Mouse (Mus musculus): ENCODE data around the gene Cobll1. TPM values are rescaled to one million over a fixed set of nuclear protein-coding genes. Genes with fewer than 3 reads are reported as not detected.

Cobll1 gene
- polyA plus RNA-seq, 1 experiment from 2014 or later, result 3.5 TPM

DNA sequence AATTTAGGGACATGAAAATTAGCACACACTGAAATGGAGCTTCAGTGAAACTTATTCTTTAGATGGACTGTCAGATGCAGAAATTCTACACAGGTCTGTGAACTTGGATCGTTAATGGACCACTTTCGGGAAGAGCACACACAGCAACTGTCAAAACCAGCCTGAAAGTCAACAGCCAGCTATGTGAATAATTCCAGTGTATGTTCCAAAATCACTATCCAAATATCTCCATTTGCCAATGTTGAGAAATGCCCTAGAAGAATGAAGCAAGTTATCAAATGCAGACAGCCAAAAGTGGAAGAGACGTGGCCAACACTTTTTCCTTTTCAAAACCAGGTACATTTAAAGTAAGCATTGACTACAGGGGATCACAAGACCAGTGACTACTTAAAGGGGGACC, 118.2 kb downstream of the Cobll1 start:
- H3K4me3 ChIP-seq, result no peak overlapping the region
- no peak for ATAC-seq (ENCODE audit: low FRiP score)
- no peak overlapping the region for H3K27ac ChIP-seq
- no peaks in the 10 kb centered on the region for H3K36me3 ChIP-seq
- no peak overlapping the region for H3K4me2 ChIP-seq (replicated peaks)
- WGBS, result 78% methylated on average over 3 of the region's 3 CpGs
- no peaks in the 10 kb centered on the region for H3K27me3 ChIP-seq
- H3K9me3 ChIP-seq (replicated peaks), result no peaks in the 10 kb centered on the region
- no peaks in the 10 kb centered on the region for H3K4me1 ChIP-seq
- no peak overlapping the region for H3K9ac ChIP-seq

DNA sequence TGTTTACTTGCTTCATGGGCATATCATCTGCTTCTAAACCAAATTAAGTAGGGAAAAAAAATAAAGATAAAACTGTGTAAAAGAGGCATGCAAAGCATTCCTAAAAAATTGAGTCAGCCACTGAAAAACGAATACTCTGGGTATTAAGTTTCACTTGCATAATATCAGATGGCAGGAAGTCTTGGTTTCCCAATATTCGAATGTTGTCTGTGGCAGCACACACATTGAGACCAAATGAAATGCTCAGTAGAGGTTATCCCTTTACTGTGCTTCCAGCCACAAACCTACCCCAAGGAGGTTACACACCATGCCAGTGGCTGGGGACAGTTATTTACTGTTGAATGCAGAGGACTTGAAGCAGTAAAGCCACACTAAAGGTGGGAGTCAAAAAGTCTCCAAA, 119.1 kb downstream of the Cobll1 start:
- no peak overlapping the region for H3K9ac ChIP-seq
- ATAC-seq (ENCODE audit: low FRiP score), result no peak
- no peak overlapping the region for H3K4me2 ChIP-seq (replicated peaks)
- no peaks in the 10 kb centered on the region for H3K9me3 ChIP-seq (replicated peaks)
- no peak overlapping the region for H3K4me3 ChIP-seq
- H3K36me3 ChIP-seq, result no peaks in the 10 kb centered on the region
- no peaks in the 10 kb centered on the region for H3K27me3 ChIP-seq
- 65% methylated on average over 2 of the region's 2 CpGs for WGBS
- H3K4me1 ChIP-seq, result no peaks in the 10 kb centered on the region
- H3K27ac ChIP-seq, result no peak overlapping the region

DNA sequence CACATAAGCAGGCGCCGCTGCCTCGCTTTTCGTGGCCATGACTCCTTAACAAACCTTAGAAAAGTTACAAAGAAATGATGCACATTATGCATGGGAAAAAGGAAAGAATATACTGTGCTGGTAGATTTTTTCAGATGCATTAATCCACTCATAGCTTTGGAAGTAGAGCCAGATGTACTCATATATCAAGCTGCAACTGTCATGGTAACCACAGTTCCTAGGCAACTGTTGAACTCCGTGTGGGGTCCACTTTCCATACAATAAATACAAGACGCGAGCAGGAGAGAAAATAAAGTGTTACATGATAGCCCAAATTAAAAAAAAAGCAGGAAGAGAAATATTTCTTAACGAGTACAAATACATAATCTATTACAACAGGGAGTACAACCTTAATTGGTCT, 119.5 kb downstream of the Cobll1 start:
- no peaks in the 10 kb centered on the region for H3K27me3 ChIP-seq
- no peak overlapping the region for H3K4me3 ChIP-seq
- no peak overlapping the region for H3K27ac ChIP-seq
- no peaks in the 10 kb centered on the region for H3K9me3 ChIP-seq (replicated peaks)
- H3K4me2 ChIP-seq (replicated peaks), result no peak overlapping the region
- ATAC-seq (ENCODE audit: low FRiP score), result no peak
- H3K36me3 ChIP-seq, result no peaks in the 10 kb centered on the region
- WGBS, result 73% methylated on average over 8 of the region's 8 CpGs
- H3K9ac ChIP-seq, result no peak overlapping the region
- no peaks in the 10 kb centered on the region for H3K4me1 ChIP-seq

DNA sequence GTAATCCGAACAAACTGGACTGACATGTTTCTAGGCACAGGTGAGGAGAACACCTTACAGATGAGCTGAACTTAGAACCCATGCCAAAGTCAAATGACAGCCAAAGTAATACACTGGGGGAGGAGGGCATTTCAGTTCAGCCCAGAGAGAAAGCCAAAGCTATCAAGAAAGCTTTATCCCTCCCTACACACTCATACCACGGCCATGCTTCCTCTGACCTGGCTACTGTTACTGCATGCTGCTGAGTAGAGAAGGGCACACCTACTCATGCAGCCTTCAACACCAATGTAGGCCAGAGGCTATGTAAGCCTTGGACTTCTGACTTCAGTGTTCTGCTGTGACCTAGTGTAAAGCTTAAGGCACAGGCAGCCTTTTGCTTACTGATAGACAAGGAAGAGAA, 120.1 kb downstream of the Cobll1 start:
- no peaks in the 10 kb centered on the region for H3K4me1 ChIP-seq
- no peak for ATAC-seq (ENCODE audit: low FRiP score)
- no peak overlapping the region for H3K4me3 ChIP-seq
- H3K9me3 ChIP-seq (replicated peaks), result no peaks in the 10 kb centered on the region
- H3K27ac ChIP-seq, result no peak overlapping the region
- WGBS, result 88% methylated on average over 2 of the region's 2 CpGs
- H3K4me2 ChIP-seq (replicated peaks), result no peak overlapping the region
- no peaks in the 10 kb centered on the region for H3K36me3 ChIP-seq
- no peak overlapping the region for H3K9ac ChIP-seq
- no peaks in the 10 kb centered on the region for H3K27me3 ChIP-seq

DNA sequence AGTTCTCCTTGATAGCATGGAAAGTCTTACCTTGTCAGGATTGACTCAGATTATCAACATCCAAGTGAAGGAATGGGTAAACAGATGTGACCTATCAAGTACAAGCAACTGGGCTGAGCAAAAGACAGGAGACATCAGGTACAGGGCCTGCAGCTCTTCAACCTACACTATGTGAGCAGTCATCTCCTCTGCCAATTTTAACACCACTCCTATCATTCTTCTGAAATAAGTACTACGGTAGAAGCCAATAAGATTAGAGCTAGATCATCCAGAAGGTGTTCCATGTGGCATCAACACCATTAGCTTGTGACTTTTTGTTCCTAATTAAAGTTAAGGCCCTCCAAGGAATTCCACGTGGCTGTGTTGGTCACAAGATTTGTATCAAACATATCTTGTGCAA, 121.3 kb downstream of the Cobll1 start:
- no peak overlapping the region for H3K4me3 ChIP-seq
- H3K36me3 ChIP-seq, result no peaks in the 10 kb centered on the region
- no peak overlapping the region for H3K27ac ChIP-seq
- no peak overlapping the region for H3K9ac ChIP-seq
- no peaks in the 10 kb centered on the region for H3K27me3 ChIP-seq
- no peak for ATAC-seq (ENCODE audit: low FRiP score)
- H3K4me1 ChIP-seq, result no peaks in the 10 kb centered on the region
- WGBS, result 88% methylated on average over 2 of the region's 2 CpGs
- H3K4me2 ChIP-seq (replicated peaks), result no peak overlapping the region
- no peaks in the 10 kb centered on the region for H3K9me3 ChIP-seq (replicated peaks)

DNA sequence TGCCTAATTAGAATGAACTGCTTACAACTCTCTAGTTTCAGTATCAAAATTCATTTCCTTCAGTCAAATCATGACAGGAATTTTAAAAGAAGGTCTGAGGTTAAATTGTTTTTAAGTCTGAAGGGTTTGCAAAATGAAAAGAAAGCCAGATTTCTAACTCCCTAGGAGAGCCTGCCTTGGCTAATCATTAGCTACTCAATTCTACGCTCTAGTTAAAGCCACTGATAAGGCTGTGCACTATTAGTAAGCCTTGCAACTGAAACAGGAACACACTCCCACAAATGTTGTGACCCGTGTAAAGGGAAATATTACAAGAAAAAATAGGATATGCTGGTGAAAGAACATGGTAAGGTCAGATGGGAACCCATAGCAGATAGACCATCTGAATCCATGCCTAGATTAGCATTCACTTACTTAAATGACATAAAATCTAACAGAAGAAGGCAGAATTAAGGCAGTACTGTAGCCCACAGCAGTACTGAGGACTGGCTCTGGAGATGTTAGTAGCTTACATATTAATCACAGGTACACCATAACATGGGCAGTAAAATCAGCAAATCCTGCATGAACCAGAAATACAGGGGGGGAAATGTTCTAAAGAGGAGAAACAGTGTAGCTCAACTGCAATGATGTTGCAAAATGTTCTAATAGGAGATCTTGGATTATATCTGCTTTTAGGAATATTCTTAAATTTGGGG, 122.6 kb downstream of the Cobll1 start:
- Histone ChIP-seq H3K4me3 (no peak overlapping the region), H3K4me2 (replicated peaks) (no peak overlapping the region), H3K9ac (no peak overlapping the region), H3K27ac (no peak overlapping the region), H3K27me3 (no peaks in the 10 kb centered on the region), H3K9me3 (replicated peaks) (no peaks in the 10 kb centered on the region), H3K36me3 (no peaks in the 10 kb centered on the region), H3K4me1 (no peaks in the 10 kb centered on the region)
- WGBS, result 67% methylated on average over 2 of the region's 2 CpGs
- ATAC-seq (ENCODE audit: low FRiP score), result no peak

DNA sequence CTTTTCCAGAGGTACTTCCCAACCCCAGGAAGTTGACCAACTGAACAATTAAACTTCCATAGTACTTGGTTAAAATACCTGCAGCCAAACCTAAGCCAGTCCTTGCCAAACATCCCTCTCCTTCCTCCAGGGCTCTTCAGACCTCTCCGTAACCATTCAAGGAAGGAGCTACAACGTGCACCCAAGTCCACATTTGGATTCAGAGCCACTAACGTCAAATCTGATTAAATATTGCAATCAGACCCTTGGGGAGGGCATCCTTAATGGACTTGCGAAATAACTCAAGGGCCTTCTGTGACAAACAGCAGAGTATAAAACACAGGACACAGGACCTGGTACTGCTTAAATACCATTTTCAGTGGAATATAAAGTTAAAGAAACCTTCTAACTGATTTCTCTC, 126.0 kb downstream of the Cobll1 start:
- no peaks in the 10 kb centered on the region for H3K4me1 ChIP-seq
- H3K27ac ChIP-seq, result no peak overlapping the region
- H3K9ac ChIP-seq, result no peak overlapping the region
- no peak overlapping the region for H3K4me2 ChIP-seq (replicated peaks)
- no peaks in the 10 kb centered on the region for H3K36me3 ChIP-seq
- H3K9me3 ChIP-seq (replicated peaks), result no peaks in the 10 kb centered on the region
- H3K27me3 ChIP-seq, result no peaks in the 10 kb centered on the region
- no peak for ATAC-seq (ENCODE audit: low FRiP score)
- WGBS, result 78% methylated on average over 4 of the region's 4 CpGs
- H3K4me3 ChIP-seq, result no peak overlapping the region

DNA sequence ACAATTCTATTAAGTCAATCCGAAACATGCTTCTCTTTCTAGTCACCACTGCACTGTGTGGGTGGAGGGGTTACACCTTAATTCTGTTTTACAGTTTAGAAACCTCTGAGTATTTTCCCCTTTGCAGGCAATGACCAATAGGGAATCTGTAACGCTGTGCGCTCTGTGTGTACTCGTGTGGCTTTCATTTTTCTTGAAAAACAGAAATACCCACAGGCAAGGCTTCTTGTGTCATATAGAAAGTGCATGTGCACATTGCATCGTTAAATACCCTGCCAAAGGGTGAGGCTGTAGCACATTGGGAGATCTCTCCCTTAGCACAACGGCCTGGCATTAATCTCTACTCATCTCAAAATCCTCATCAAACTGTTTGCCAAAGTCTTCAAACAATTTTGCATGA, 134.6 kb downstream of the Cobll1 start:
- H3K27me3 ChIP-seq, result no peaks in the 10 kb centered on the region
- H3K9ac ChIP-seq, result no peak overlapping the region
- ATAC-seq (ENCODE audit: low FRiP score), result no peak
- no peaks in the 10 kb centered on the region for H3K4me1 ChIP-seq
- no peaks in the 10 kb centered on the region for H3K36me3 ChIP-seq
- H3K27ac ChIP-seq, result no peak overlapping the region
- WGBS, result 91% methylated on average over 6 of the region's 6 CpGs
- H3K9me3 ChIP-seq (replicated peaks), result no peaks in the 10 kb centered on the region
- H3K4me2 ChIP-seq (replicated peaks), result no peak overlapping the region
- H3K4me3 ChIP-seq, result no peak overlapping the region

DNA sequence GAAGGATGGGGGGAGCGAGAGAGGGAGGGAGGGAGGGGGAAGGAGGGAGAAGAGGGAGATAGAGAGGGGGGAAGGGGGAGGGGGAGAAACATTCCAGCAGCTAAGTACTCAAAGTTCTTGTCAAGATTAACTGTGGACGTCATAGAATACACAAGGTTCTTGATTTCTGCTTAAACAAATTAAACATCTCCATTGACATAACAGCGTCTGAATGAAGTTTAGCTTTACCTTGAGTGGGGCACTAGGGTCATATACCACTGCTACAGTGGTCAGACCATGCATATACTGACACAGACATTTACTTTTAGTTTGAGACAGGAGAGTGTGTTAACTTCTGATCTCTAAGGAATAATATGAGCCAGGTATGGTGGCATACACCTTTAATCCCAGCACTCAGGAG, 135.4 kb downstream of the Cobll1 start:
- Histone ChIP-seq H3K9ac (no peak overlapping the region), H3K27me3 (no peaks in the 10 kb centered on the region), H3K27ac (no peak overlapping the region), H3K4me3 (no peak overlapping the region), H3K4me1 (no peaks in the 10 kb centered on the region), H3K9me3 (replicated peaks) (no peaks in the 10 kb centered on the region), H3K36me3 (no peaks in the 10 kb centered on the region), H3K4me2 (replicated peaks) (no peak overlapping the region)
- 83% methylated on average over 2 of the region's 3 CpGs for WGBS
- ATAC-seq (ENCODE audit: low FRiP score), result no peak

DNA sequence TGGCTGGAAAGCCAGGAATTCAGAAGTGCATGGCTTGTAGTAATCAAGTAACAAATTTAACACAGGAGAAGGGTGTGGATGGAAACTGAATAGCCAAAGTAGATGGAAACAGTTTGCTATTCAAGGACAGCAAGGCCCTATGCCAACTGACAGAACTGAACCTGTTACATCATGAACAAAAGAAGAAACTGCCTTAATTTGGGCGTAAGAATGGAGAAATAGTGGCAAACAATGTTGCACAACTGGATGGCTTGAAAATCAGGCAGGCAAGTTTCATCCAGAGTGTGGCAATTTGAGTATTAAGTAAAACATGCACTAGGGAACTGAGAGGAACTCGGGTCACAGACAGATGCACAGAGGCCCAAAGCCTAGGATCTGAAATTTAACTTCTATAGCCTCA, 137.8 kb downstream of the Cobll1 start:
- no peak overlapping the region for H3K27ac ChIP-seq
- no peaks in the 10 kb centered on the region for H3K27me3 ChIP-seq
- H3K36me3 ChIP-seq, result no peaks in the 10 kb centered on the region
- H3K9me3 ChIP-seq (replicated peaks), result no peaks in the 10 kb centered on the region
- no peaks in the 10 kb centered on the region for H3K4me1 ChIP-seq
- 83% methylated on average over 2 of the region's 2 CpGs for WGBS
- H3K4me2 ChIP-seq (replicated peaks), result no peak overlapping the region
- no peak for ATAC-seq (ENCODE audit: low FRiP score)
- no peak overlapping the region for H3K9ac ChIP-seq
- H3K4me3 ChIP-seq, result no peak overlapping the region

DNA sequence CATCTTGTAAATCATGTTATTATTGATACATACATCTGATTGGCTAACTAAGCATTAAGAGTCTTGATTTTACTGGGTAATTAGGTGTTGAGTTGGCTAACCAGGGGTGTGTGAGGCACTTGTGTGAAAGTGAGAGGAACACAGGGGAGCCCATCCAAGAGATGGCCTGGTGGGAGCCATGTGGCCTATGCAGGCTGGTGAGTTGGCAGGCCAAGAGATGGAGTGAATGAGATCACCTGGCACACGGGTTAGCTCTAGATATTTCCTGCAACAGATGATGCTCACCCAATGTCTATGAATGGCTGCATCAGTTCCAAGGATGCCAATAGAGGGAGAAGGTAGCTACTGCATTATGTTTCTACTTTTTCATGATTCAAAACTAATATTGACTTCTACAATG, 139.2 kb downstream of the Cobll1 start:
- Histone ChIP-seq H3K27me3 (no peaks in the 10 kb centered on the region), H3K9me3 (replicated peaks) (no peaks in the 10 kb centered on the region), H3K36me3 (no peaks in the 10 kb centered on the region), H3K27ac (no peak overlapping the region), H3K4me3 (no peak overlapping the region), H3K4me1 (no peaks in the 10 kb centered on the region), H3K4me2 (replicated peaks) (no peak overlapping the region), H3K9ac (no peak overlapping the region)
- ATAC-seq (ENCODE audit: low FRiP score), result no peak
- 86% methylated on average over 1 of the region's 1 CpGs for WGBS

DNA sequence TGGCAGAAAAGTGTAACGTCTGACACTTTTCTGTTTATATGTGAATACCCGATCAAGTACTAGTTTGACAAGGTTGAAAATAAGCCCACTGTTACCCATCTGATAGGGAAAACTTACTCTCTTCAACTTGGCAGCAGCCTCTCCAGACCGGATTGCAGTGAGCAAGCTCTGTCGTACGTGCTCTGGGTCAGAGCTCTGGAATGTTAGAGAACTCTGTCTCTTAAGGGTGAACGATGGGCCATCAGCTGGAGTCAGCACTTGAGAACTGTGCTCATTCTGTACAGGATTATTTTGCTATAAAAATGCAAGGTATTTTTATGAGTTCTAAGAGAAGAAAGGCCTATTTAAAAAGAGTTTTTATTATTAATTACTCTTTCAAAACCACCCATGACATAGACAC, 143.6 kb downstream of the Cobll1 start:
- no peak for ATAC-seq (ENCODE audit: low FRiP score)
- Histone ChIP-seq H3K4me2 (replicated peaks) (no peak overlapping the region), H3K9ac (no peak overlapping the region), H3K27me3 (no peaks in the 10 kb centered on the region), H3K36me3 (no peaks in the 10 kb centered on the region), H3K4me3 (no peak overlapping the region), H3K27ac (no peak overlapping the region), H3K4me1 (no peaks in the 10 kb centered on the region), H3K9me3 (replicated peaks) (no peaks in the 10 kb centered on the region)
- WGBS, result 77% methylated on average over 6 of the region's 6 CpGs

DNA sequence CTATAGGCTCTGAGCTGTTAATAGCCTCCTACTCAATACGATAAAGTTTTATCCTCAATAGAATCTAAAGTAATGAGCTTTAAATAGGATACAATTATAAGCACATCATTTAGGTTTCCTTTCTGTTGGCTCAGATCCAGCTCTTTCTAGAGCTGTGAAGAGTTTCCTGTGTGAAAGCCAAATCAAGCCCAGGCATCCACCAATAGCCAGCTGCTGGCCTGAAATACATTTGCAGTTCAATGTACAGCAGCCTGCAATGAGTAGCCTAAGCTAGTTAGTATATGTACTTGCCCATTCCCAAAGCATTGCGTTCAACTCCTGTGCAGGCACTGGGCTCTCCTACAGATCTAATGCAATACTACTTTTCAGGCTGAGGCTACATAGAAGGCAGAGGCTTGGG, 145.2 kb downstream of the Cobll1 start:
- WGBS, result 90% methylated on average over 2 of the region's 2 CpGs
- Histone ChIP-seq H3K4me3 (no peak overlapping the region), H3K4me2 (replicated peaks) (no peak overlapping the region), H3K36me3 (no peaks in the 10 kb centered on the region), H3K9me3 (replicated peaks) (no peaks in the 10 kb centered on the region), H3K27ac (no peak overlapping the region), H3K27me3 (no peaks in the 10 kb centered on the region), H3K9ac (no peak overlapping the region), H3K4me1 (no peaks in the 10 kb centered on the region)
- ATAC-seq (ENCODE audit: low FRiP score), result no peak

All from hindbrain, embryonic 12.5 days (tissue).